Mouse (Mus musculus) left cerebral cortex, adult 2 months (tissue): ENCODE data around the gene Hao1. TPM values are rescaled to one million over a fixed set of nuclear protein-coding genes. Genes with fewer than 3 reads are reported as not detected.

Source experiments
- DNase-seq, 2 experiments: peaks; one replicate each; pipeline ENCODE4 v3.0.0; 2021 to 2022; ENCODE audit warnings: low spot score in 2 of 2, mixed read lengths in 1 of 2; ENCODE audit errors: extremely low spot score in 1 of 2
- H3K27ac ChIP-seq: fragments of 200-600 bp; 2 replicates; pipeline ENCODE4 v1.8.1; 2022
- H3K4me3 ChIP-seq: fragments of 200-600 bp; 2 replicates; pipeline ENCODE4 v1.8.1; 2022
- CTCF ChIP-seq: fragments of 200-600 bp; IDR thresholded peaks from 2 replicates; pipeline ENCODE4 v1.8.1; 2022; ENCODE audit warnings: antibody characterized with exemption, mild to moderate bottlenecking, moderate library complexity
- intact Hi-C: fragments of 180-260 bp; cut with DNase I; formaldehyde crosslinking; loops from one replicate; pipeline ENCODE4 v1.15.1; 2025
- total RNA-seq, 2 experiments: library from RNA; stranded (reverse); gene quantifications; 2 replicates each; pipeline ENCODE4 v1.2.3; 2021

Gene Hao1
- total RNA-seq, 2 experiments from 2014 or later, result not detected

GRCm38 (mm10) chr2:134460831-134461230 is 93.3 kb downstream of the Hao1 start:
- Histone ChIP-seq H3K4me3 (no peak overlapping the region), H3K27ac (no peak overlapping the region)
- no peak for DNase-seq
- no peak for TF ChIP-seq CTCF
- intact Hi-C loops, result no loop called here

- Histone ChIP-seq H3K27ac (no peak overlapping the region), H3K4me3 (no peak overlapping the region)
- intact Hi-C loops, result no loop called here
- no peak for DNase-seq
- no peak for TF ChIP-seq CTCF
Observed at GRCm38 (mm10) chr2:134456065-134456505, 98.1 kb downstream of the Hao1 start.

- Histone ChIP-seq H3K27ac (no peak overlapping the region), H3K4me3 (no peak overlapping the region)
- no peak for DNase-seq
- intact Hi-C loops, result no loop called here
- TF ChIP-seq CTCF, result no peak
Observed at GRCm38 (mm10) chr2:134452748-134453147, 101.4 kb downstream of the Hao1 start.

GRCm38 (mm10) chr2:134450976-134451375 is 103.2 kb downstream of the Hao1 start:
- Histone ChIP-seq H3K4me3 (no peak overlapping the region), H3K27ac (no peak overlapping the region)
- intact Hi-C loops, result no loop called here
- no peak for DNase-seq
- TF ChIP-seq CTCF, result no peak

Other genes starting within 250 kb of the Hao1 start
- gene Tmx4, start 89.8 kb upstream of the Hao1 start, total RNA-seq, result 100 to 1,000 TPM; 169 to 185 TPM
- gene Plcb1, start 231.7 kb upstream of the Hao1 start, total RNA-seq, result 100 to 1,000 TPM; 183 to 185 TPM